Mouse (Mus musculus) heart, postnatal 4 days (tissue): ENCODE measurements around the gene Slc25a45. TPM values are rescaled to one million over a fixed set of nuclear protein-coding genes. Genes with fewer than 3 reads are reported as not detected.

Source experiments
- DNase-seq: peaks from one replicate; pipeline ENCODE4 v3.0.0; 2021
- total RNA-seq, 2 experiments: library from RNA; stranded (reverse); gene quantifications; 2 replicates each; pipeline ENCODE4 v1.2.3; 2021

The Slc25a45 gene
- 1 to 10 TPM; 5.4 to 6.2 TPM for total RNA-seq

DNA sequence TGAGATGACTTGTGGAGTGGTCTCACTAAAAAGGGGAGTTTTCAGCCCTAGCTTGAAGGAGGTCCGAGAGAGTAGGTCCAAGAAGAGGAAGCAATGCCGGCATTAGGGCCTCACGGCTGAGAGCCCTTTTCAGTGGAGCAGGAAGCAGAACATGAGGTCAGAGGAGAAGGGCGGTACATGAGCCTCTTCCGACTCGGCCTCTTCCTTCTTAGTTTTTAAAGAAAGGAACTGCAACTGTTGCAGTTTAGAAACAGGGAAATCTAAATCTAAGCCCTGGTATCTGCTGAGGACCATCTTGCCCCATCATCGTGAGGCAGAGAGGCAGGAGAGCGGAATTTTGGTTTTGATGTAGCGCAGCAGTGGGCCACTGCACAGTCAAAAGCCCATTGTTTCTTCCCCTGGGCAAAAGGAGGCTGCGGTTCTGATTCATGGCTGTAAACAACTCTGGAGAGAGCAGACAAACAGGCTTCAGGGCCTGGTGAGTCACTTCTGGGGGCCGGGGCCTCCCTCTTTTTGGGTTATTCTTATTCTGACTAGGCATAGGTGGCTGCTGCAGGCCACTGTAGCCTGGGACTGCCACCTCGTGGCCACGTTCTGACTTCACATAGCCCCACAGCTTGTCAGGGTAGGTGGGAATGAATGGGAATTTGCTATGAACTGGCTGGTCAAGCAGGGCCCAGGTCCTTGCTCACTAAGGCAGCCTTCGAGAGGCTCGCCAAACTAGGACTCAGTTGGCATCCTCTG, at the start of gene Slc25a45:
TSS of gene Slc25a45 (plus strand) at position 191 of the 744 bp plus-strand sequence.
- DNase-seq: peak; percentile 86

DNA sequence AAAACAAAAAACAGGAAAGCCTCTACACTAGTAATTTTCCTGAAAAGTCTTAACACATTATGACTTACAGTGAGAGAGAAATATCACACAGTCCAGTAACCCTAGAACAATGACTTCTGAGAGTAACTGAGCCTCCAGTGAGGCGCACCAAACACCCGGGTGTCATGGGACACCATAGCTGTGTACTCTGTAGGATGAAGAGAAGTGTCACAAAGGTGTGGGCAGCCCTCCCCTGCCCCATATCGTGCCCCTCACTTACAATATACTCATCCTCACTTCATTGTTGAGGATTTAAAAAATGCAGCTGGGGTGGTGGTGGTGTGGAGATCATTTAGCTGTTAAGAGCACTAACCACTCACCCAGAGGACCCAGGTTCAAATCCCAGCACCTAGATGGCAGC, 49.5 kb upstream of the Slc25a45 start:
- no peak for DNase-seq

GRCm38 (mm10) chr19:5828905-5829304, 48.7 kb upstream of the Slc25a45 start:
- no peak for DNase-seq

DNA sequence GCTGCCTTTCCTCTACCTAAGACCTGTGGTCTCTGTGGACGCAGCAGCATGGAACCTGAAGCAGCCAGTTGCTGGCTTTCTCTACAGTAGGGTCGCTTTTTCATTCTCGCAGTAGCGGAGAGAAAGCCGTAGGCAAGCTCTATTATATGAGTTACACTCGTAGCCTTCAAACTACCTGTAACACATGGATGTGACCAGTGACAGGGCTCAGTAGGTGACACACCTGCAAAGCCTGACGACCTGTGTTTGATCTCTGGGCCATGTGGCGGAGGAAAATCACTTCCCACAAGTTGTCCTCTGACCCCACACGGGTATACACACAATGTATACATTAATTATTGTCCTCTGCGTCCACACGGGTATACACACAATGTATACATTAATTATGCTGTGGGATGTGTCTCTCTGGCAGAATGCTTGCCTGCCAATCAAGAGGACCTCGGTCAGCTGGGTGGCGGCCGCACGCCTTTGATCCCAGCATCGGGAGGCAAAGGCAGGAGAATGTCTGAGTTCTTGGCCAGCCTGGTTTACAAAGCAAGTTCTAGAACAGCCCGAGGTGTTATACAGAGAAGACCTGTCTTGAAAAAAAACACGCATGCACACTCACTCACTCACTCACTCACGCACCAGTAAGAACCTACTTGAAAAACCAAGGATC, 47.5 kb upstream of the Slc25a45 start:
- DNase-seq: no peak

DNA sequence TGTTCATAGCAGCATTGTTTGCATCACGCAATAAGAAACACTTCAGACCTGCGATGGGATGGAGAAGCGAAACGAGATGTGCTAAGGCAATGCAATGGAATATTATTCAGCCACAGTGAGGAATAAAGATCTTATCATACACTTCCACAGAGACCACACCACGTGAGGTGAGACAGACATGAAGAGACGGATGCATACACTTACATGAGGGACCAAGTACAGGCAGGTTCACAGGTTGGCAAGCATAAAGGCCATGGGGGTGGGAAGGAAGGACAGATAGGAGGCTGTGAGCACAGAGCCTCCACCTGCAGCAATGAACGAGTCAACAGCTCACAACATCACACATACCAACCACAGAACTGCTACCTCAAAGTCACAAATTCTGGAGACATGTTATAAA, 46.8 kb upstream of the Slc25a45 start:
- DNase-seq: no peak

DNA sequence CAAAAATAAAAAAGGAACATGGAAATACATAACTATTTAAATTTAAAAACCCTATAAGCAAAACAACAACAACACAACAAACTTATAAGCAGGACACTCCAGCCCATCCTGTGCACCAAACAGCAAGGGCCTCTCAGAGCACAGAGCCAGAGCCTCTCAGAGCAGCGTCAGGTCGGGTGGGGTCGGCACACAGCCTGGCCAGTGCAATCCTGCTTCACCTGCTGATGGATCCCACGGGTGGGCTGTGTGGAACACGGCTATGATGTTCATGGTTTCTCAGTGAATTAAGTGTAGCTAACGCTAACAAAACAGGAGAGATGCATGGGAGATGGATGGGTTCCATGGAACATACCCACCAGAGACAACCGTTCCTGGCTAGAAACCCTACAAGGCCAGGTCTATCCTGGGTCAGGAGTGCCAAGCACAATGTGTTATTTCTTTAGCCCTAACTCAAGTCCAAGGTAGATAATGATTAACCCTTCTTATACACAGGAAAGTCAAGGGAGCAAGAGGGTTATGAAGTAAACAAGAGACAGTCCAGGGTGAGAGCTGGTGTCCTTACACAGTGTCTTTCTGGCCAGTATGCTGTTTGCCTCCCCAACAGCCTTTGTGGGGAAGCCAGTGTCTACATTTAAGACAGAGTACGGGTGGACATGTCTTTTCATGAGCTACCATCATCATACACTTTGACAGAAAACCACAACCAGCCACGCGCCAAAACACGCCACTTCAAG, 46.2 kb upstream of the Slc25a45 start:
- no peak for DNase-seq

GRCm38 (mm10) chr19:5831958-5832320, 45.7 kb upstream of the Slc25a45 start:
- DNase-seq: no peak

- DNase-seq: no peak
Observed at GRCm38 (mm10) chr19:5832326-5832725, 45.3 kb upstream of the Slc25a45 start.

DNA sequence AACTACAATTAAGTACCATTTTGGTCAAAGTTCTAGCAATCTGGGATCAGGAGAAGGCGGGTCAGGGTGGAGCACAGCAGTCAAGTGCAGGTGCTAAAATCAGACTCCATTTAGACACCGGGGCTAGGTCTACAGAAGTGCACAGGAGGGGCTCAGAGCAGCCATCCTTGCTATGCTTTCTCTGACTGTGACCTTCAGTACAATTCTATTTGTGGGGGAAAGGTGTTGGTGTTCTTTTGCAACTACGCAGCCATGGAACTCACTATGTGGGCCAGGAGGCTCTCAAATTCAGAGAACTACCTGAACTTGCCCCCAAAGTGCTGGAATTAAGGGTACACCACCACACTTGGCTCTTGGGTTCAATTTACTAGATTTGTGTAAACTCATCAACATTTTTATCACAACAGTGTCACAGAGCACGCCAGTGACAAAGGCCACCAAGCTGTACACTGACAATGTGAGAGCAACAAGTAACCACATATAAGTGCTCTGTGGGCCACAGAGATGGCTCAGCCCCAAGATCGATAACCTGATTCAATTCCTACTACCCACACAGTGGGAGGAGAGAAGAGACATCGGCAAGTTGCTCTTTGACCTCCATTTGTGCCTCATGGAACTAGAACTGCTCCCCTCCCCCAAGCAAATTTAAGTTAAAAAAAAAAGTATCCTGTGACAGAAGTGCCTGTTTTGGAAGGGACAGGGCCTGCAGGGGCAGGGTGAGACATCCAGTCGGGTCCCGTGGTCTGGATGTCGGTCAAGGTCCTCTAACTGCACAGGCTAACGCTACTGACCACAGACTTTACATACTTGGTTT, 44.1 kb upstream of the Slc25a45 start:
- no peak for DNase-seq

- no peak for DNase-seq
Observed at GRCm38 (mm10) chr19:5834260-5834925, 43.2 kb upstream of the Slc25a45 start.

DNA sequence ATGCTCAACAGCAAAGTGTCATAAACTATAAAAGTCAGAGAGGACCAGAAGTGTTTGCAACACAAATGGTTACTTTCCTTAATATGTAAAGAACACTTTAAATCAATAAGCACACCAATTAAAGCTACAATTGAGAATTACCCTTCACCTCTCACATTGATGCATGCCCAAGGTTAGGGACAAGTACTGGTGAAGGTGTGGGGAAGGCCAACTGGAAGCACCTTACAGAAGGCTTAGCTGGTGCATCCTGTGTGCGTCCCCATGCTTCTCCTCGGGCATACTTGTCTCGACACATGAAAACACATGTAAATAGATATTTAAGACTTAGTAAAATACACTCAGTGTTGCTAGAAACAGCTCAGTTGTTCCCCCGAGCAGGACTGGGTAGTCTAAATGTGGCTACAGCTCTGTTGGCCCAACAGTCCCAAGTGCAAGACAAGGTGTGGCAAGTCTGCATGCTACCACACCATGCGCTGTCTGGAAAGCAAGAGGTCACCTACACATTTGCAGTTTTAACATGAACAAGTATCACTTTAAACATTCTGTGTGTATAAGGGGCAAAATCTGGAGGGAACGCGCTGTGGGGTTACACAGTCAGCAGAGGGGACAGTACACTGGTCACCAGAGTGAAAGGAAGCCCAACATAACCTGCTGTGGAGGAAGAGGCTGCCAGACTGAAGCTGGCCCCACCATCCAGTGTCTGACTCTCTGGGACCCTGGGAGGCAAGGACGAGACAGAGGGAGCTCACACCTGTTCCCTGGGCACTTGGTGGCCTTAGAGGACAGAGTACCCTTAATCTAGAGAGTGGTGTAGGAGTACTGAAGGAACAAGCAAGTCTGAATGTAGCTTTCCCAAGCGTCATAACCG, 42.3 kb upstream of the Slc25a45 start:
- DNase-seq: no peak

GRCm38 (mm10) chr19:5835922-5836430, 41.6 kb upstream of the Slc25a45 start:
- no peak for DNase-seq

DNA sequence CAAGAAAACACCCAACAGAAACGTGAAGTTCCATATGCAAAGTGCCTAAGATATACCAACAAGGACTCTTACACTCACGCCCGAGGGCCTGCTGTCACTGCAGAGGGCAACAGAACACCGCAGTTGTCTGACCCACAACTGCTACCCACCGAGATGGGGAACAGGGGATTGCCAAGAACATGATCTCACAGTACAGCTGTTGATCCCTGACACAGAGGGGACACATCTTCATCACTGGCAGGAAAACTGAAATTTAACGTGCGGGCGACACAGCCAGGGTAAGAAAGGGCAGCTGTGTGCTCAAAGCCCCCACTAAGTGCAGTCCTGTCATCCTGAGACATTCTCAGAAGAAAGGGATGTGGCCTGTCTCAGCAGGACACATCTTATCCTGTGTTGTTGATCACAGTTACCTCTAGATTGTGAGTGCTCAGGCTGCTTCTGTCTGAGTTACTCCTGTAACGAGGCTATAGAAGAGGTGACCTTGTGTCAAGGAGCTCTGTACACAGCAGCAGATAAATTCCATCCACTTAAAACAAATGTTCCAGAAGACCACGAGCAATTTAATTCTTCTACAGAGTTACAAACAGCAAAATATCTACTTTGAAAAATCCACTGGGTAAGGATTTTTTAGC, 40.6 kb upstream of the Slc25a45 start:
- no peak for DNase-seq

GRCm38 (mm10) chr19:5837606-5838005, 40.0 kb upstream of the Slc25a45 start:
- DNase-seq: no peak

GRCm38 (mm10) chr19:5838136-5838891, 39.3 kb upstream of the Slc25a45 start:
- DNase-seq: no peak

- DNase-seq: no peak
Observed at GRCm38 (mm10) chr19:5838892-5839165, 38.8 kb upstream of the Slc25a45 start.

GRCm38 (mm10) chr19:5839317-5840085, 38.1 kb upstream of the Slc25a45 start:
- peak; percentile 34 for DNase-seq

GRCm38 (mm10) chr19:5840086-5840889, 37.3 kb upstream of the Slc25a45 start:
- DNase-seq: peak; percentile 58
